Mouse (Mus musculus) central nervous system, embryonic 11.5 days (tissue): ENCODE measurements around the gene 1700013G24Rik. TPM values are rescaled to one million over a fixed set of nuclear protein-coding genes. Genes with fewer than 3 reads are reported as not detected.

Experiments used
- polyA plus RNA-seq: library from polyadenylated mRNA; depleted of rRNA; stranded (reverse); fragments of >200 nt; gene quantifications from 2 replicates; pipeline ENCODE4 v1.2.3, GENCODE M21; 2012; rRNA removed

1700013G24Rik gene
- polyA plus RNA-seq = not detected in 2 replicates

DNA sequence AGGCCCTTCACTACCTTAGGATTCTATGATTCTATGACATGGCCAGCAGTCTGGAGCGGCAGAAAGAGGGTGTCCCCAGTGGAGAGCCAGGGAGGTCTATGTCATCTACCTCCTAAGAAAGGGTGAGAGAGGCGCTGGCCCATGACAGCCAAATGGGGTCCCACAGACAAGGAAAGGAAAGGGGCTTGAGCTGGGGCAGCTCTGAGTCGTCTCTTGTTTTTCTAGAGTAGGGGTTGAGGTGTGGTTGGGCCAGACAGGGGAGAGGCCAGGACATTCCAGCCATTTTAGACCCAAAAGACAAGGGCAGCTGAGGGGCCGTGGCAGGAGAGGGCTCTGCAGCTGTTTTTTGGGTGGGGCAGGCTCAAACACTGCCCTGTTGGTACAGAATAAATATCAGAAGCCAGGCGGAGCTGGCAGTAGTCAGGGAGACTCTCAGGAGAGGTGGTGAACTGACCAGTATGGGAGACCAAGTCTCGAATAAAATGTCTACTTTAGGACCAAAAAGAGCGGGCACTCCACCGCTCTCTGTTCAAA is at the start of gene 1700013G24Rik:
Gene 1700013G24Rik, plus strand, starts transcription at position 51 of the 534 bp plus-strand sequence.

DNA sequence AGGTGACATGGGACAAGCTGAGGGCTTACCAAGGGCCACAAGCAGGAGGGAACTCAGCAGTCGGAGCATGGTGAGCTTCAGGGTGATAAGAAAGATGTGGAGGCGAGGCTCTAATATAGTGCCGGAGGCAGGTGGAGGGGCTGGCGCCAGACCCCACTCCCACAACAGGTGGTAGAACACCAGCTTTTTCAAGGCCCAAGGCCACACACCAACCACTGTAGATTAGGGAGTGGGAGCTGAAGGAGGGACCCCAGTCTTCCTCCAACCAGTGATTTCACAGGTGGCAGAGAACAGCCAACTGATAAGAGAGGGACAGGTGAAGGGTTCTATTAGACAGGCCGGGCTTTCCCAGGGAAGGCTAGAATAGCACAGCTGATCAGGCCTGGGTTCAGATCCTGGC is 43.4 kb upstream of the 1700013G24Rik start, which contains the start of gene Cela3a:
Gene Cela3a, minus strand, starts transcription at position 101 of the 400 bp plus-strand sequence.

DNA sequence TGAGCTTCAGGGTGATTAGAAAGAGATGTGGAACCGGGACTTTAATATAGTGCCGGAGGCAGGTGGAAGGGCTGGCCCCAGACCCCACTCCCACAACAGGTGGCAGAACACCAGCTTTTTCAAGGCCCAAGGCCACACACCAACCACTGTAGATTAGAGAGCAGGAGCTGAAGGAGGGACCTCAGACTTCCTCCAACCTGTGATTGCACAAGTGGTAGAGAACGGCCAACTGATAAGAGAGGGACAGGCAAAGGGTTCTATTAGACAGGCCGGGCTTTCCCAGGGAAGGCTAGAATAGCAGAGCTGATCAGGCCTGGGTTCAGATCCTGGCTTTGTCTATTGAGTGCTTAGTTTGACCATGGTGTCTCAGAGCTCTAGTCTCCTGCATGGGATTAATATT is 22.6 kb upstream of the 1700013G24Rik start, which contains the start of gene Cela3b:
Gene Cela3b, minus strand, starts transcription at position 39 of the 400 bp plus-strand sequence.

DNA sequence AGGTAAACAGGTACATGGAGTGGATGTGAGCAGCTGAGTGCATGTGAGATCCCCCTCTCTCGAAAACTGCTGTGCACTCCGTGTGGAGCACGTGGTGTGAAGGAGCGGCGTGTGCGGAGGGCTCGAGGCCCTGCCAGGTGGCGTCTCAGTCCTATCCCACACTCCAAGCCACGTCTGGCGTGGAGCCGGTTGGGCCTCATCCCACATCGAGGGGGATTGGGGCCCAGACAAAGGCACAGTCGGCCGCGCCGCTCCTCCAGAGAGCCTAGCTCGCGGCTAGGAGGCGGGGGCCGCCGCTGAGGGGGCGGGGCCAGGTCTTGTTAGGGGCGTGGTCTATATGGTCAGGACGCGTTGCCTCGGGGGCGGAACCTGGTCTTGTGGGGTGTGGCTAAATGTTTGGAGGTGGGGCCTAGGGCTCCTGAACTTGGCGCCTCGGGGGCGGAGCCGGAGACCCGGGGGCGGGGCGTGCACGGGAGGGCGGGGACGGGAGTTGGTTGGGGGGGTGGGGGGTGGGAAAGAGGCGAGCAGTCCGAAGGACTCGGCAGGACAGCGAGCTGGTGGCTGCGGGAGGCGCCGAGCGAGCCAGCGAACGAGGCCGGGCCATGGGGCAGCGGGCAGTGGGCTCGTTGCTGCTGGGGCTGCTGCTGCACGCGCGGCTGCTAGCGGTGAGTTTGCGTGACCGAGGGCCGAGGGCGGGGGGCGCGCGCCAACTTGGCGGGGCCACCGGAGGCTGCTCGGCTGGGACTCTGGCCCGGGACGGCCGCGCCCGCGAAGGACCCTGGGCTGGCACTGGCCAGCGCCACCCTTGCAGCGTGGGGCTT is 15.4 kb downstream of the 1700013G24Rik start, which contains the start of gene Hspg2:
Gene Hspg2, plus strand, starts transcription at position 510 of the 821 bp plus-strand sequence.

Other genes starting within 250 kb of the 1700013G24Rik start
- 2.1 and 4.8 TPM in 2 replicates for gene Wnt4, start 175.8 kb upstream of the 1700013G24Rik start, polyA plus RNA-seq
- gene Cdc42, start 95.6 kb upstream of the 1700013G24Rik start, polyA plus RNA-seq = 265 and 339 TPM in 2 replicates
- gene Cela3a, start 43.5 kb upstream of the 1700013G24Rik start, polyA plus RNA-seq = not detected in 2 replicates
- gene Cela3b, start 22.7 kb upstream of the 1700013G24Rik start, polyA plus RNA-seq = 0.05 and 0.06 TPM in 2 replicates
- 10.9 and 22.8 TPM in 2 replicates for gene Hspg2, start 15.5 kb downstream of the 1700013G24Rik start, polyA plus RNA-seq
- gene Ldlrad2, start 121.3 kb downstream of the 1700013G24Rik start, polyA plus RNA-seq = 0.16 TPM in 1 of 2 replicates, not detected in the other
- gene Usp48, start 140.5 kb downstream of the 1700013G24Rik start, polyA plus RNA-seq = 96.4 and 122 TPM in 2 replicates
- 11.7 and 15.3 TPM in 2 replicates for gene Rap1gap, start 211.4 kb downstream of the 1700013G24Rik start, polyA plus RNA-seq